Mouse (Mus musculus) thymus, postnatal 4 days (tissue): Measurements from ENCODE around the gene Dph2.

ENCODE experiments used
- DNase-seq: peaks from one replicate; pipeline ENCODE4 v3.0.0; 2021

The Dph2 gene

GRCm38 (mm10) chr4:117870437-117870836, 21.4 kb downstream of the Dph2 start:
- DNase-seq, result no peak

DNA sequence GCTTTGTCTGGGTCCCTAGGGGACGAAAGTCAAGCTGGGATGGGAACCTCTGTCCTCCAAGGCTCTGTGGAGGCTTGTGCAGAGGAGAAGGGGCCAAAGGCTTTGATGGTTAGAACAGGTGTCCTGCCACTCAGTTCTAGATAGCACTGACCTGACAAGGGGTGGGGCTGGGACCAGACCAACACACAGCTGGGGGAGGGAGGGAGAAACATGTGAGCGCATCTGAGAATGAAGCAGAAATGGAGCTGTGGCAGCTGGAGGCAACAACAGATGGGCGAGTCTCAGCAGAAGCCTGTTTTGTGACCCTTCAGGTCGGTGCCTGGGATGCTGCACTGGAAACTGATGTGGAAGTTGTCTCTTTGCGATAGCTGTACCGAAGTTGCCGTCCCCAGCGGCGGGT, 22.5 kb downstream of the Dph2 start:
- no peak for DNase-seq

- peak; percentile 81 for DNase-seq
Observed at GRCm38 (mm10) chr4:117867823-117868222, 24.0 kb downstream of the Dph2 start.

GRCm38 (mm10) chr4:117867000-117867399, 24.8 kb downstream of the Dph2 start:
- no peak for DNase-seq

DNA sequence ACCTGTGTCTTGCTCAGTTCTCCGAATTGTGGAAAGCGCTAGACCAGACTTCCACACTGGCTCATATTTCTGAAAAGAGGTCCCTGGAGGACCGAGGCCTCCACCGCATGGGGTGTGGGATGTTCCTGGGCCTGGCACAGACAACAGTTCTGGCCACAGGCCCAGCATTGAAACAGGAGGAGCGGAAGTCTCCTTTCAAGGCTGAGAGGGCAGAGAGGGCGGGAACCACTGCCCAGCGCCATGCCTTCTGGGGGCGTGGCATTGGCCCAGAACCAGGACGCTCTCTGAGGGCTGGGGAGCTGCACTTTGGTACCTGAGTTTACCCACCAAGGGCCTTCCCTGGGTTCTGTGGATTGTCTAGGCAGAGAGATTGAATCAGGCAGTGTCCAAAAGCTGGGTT, 25.7 kb downstream of the Dph2 start:
- DNase-seq, result no peak

DNA sequence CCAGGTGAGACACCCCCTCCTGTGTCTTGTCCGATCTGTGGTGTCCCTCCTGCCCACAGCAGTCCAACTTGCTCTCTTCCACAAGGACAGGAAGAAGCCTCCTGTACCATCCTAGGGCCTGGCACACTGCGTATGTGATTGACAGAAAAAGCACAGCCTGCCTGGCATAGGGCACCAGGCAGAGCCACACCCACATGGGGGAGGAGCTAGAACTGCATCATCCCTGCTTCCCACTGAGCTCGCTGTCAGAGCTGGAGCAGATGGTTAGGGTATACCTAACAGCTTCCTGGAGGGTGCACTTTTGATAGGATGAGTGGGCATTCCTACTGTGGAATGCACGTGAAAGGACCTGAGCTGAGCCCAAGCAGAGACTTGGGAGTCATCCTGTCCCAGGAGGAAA, 29.0 kb downstream of the Dph2 start:
- DNase-seq, result peak; percentile 53

DNA sequence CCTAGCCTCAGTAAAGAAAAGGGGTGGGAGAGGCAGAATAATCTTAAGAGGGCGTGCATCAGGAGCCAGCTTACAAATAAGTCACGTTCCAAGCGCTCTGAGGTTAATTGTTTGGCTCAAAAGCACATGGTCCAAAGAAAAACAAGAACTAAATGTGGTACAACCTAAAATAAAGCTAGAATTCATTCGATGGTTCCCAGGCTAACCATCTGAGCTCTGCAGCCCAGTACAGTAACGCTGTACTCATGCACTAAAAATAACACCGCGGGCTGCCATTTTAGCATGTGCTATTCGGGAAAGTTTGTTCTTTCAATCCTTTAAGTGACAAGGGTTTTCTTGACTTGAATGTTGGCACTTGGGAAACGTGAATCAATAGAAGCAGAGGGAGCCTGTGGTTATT, 31.3 kb downstream of the Dph2 start:
- DNase-seq, result no peak

GRCm38 (mm10) chr4:117858794-117859193, 33.0 kb downstream of the Dph2 start:
- DNase-seq, result peak; percentile 86

GRCm38 (mm10) chr4:117855146-117855545, 36.7 kb downstream of the Dph2 start:
- no peak for DNase-seq

DNA sequence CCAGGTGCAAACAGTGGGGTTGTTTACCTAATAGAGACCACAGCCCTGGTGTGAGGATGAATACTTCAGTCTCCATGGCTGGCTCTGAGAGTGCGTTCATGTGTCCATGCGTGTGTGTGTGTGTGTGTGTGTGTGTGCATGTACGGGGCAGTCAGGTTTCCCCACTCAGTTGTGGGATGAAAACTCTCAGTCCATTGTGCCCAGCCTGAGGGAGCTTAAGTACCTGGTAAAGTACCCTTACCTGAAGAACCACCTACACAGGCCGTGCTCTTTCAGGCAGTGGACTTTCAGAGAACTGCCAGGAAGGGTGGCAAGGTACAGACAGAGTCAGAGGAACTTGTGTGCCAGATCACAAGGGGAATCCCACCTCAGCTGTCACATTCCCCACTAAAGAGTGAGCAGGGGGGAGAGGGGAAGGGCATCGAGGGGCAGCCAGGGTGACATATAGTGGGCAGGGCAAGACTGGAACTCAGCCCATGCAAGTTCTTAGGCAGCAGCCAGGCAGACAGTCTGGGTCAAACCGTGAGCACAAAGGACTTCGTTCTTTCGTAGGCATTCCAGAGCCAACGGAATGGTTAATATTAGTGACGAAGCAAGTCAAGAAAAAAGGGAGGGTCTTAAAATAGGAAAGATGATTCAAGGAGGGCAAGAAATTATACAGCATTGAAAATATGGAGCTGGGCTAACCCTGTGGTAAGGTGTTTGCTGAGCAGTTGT, 39.5 kb downstream of the Dph2 start:
- DNase-seq, result no peak

DNA sequence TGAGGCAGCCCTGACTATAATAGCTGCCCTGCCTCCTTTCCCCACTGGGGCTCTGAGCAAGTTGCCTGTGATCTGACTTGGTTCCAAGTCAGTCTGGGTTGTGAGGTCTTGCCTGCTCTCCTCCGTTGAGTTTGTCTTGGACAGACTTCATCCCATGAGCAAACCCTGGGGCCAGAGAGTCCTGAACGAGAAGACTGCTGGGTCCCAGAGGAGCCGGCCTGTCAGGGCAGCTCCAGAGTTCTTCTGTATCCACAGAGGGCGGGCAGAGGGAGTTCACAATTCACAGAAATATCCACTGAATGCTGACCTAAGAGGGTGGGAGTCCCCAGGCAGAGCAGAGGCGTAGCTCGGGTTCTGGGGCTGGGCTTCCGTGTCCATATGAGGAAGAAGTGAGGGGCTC, 41.0 kb downstream of the Dph2 start:
- DNase-seq, result no peak

- no peak for DNase-seq
Observed at GRCm38 (mm10) chr4:117850176-117850575, 41.7 kb downstream of the Dph2 start.

- no peak for DNase-seq
Observed at GRCm38 (mm10) chr4:117849506-117849905, 42.3 kb downstream of the Dph2 start.

- no peak for DNase-seq
Observed at GRCm38 (mm10) chr4:117849063-117849462, 42.8 kb downstream of the Dph2 start.

- DNase-seq, result no peak
Observed at GRCm38 (mm10) chr4:117847011-117847410, 44.8 kb downstream of the Dph2 start.

- DNase-seq, result no peak
Observed at GRCm38 (mm10) chr4:117846261-117846660, 45.6 kb downstream of the Dph2 start.

DNA sequence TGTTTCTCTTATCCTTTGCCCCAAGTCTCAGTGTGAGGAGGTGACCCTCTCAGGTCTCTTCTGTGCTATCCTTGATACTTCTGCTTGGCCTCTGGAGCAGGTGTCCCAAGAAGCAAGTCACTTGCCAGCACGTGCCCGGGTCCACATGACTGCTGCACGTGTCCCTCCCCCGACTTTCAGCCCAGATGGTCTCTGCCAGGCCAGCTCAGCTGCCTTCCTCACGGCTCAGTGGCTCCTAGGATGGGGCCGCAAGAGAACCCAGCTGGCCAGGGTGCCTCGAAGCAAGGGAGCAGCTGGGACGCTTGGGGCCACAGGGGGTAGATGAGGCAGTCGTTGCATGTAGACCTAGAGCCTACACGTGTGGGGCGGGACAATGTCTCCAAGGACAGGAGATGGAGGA, 46.5 kb downstream of the Dph2 start:
- no peak for DNase-seq

DNA sequence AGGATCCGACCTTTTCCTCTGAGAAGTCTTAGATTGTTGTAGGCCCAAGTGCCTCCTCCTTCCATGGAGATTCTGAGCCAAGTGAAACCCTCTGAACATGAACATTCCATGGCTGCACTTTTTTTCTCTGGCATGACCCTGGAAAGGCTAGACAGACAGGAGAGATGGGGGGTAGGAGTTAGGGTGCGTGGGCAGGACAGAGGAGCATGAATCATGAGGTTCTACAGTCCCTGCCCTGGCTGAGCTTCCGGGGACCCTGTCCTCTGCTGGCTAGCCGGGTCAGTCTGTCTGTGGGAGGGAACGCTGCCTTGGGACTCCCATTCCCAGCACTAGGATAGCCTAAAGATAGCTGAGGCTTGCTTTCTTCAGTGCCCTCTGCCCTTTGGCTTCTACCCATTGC, 47.4 kb downstream of the Dph2 start:
- DNase-seq, result no peak

GRCm38 (mm10) chr4:117843101-117843500, 48.7 kb downstream of the Dph2 start:
- no peak for DNase-seq

DNA sequence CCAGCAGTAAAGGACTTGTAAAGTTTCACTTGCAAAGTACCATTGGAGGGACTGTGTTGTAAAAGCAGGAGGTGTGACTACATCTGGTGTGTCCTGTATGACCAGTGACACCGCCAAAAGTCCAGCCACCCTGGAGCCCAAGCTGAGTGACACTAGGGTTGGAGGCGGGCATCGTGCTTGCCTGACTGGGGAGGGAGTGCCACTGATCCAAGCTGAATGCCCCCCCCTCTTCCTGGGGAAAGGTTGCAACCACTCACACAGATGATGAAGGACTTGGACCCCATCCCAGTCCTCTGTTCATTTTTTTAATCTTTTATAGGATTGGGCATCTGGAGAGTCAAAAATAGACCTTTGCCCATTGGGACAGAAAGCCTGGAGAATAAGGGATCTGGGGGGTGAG, 50.3 kb downstream of the Dph2 start:
- DNase-seq, result no peak

DNA sequence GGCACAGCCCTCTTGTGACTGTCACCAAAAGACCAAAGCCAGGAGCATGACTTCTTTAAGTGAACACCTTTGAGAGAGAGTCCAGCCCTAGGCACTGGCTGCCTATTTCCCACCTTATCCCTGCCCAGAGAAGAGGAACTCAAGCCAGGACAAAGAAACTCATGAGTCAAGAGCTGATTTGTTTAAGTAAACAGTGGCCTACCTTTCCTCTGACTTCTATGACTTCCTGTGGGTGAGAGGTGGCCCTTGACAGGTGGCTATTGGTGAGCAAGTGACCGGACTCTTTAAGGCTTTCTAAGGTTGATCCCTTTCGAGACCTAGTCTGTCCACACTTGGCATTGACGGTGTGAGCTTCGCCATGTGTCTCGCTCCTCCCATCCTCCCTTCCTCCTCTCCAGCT, 51.0 kb downstream of the Dph2 start:
- no peak for DNase-seq

DNA sequence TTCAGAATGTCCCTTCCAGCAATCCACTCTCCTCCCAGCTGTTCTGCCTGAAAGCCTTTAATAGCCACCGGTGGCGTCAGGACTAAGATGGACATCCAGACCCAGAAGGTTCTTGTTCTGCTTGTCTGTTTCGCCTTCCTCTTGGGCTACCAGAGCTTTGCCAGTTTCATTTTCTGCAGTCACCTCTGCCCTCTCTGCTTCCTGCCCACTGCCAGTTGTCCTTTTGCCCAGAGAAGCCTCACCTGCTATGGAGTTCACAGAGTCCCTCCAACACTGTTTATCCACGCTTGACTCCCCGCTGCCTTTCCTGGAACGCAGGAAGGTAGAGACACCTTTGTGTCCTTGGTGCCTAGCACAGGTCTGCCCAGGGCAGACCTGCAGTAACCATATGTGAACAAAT, 52.5 kb downstream of the Dph2 start:
- DNase-seq, result no peak
